Mouse (Mus musculus) intestine, postnatal 0 days (tissue): ENCODE results near the gene Tecr. TPM values are rescaled to one million over a fixed set of nuclear protein-coding genes. Genes with fewer than 3 reads are reported as not detected.
A peak's percentile ranks its signal among the peaks of the same experiment; 100 is the strongest.

Experiments used
- ATAC-seq: fragments of 200-750 bp; cut with Nextera tagmentation; 2 replicates; pipeline ENCODE4 v1.8.0; 2017; ENCODE audit warnings: mild to moderate bottlenecking, moderate TSS enrichment, moderate library complexity
- H3K27ac ChIP-seq: fragments of 300-500 bp; sonication (generic); 2 replicates; pipeline ENCODE4 v1.5.1; 2014; ENCODE audit warnings: mild to moderate bottlenecking, low read depth, low read length, moderate library complexity
- H3K27me3 ChIP-seq: fragments of 300-500 bp; sonication (generic); replicated peaks from 2 replicates; pipeline ENCODE4 v1.6.1; 2014; ENCODE audit warnings: low read length, mixed read lengths; ENCODE audit not compliant: control insufficient read depth, insufficient read depth
- H3K36me3 ChIP-seq: fragments of 300-500 bp; sonication (generic); 2 replicates; pipeline ENCODE4 v1.6.1; 2014; ENCODE audit warnings: mild to moderate bottlenecking, moderate library complexity; ENCODE audit not compliant: control insufficient read depth, insufficient read depth
- H3K4me1 ChIP-seq: fragments of 300-500 bp; sonication (generic); replicated peaks from 2 replicates; pipeline ENCODE4 v1.6.1; 2014; ENCODE audit warnings: antibody characterized with exemption, low read length, mixed read lengths; ENCODE audit not compliant: control insufficient read depth, insufficient read depth
- H3K4me2 ChIP-seq: fragments of 300-500 bp; sonication (generic); replicated peaks from 2 replicates; pipeline ENCODE4 v1.6.1; 2014; ENCODE audit warnings: low read depth, mild to moderate bottlenecking, moderate library complexity
- H3K4me3 ChIP-seq: fragments of 300-500 bp; sonication (generic); 2 replicates; pipeline ENCODE4 v1.5.1; 2014; ENCODE audit warnings: low read depth, low read length
- H3K9ac ChIP-seq: fragments of 300-500 bp; sonication (generic); 2 replicates; pipeline ENCODE4 v1.6.1; 2014; ENCODE audit warnings: mild to moderate bottlenecking, low read depth, low read length
- H3K9me3 ChIP-seq: fragments of 300-500 bp; sonication (generic); 2 replicates; pipeline ENCODE4 v1.6.1; 2016; ENCODE audit warnings: mixed run types; ENCODE audit not compliant: control insufficient read depth
- CTCF ChIP-seq: sonication (generic); IDR thresholded peaks from 2 replicates; pipeline ENCODE4 v1.5.1; 2016; ENCODE audit warnings: low read depth, mild to moderate bottlenecking, control low read depth, antibody characterized with exemption, moderate library complexity
- WGBS: fragments of 180-500 bp; shearing (Covaris S2); extraction: QIAGEN DNeasy Blood & Tissue Kit; methylation state at CpG from one replicate; pipeline ENCODE4 v1.1.7; 2014; 5-methylcytosine and 5-hydroxymethylcytosine counted together
- polyA plus RNA-seq: library from polyadenylated mRNA; unstranded; fragments of >200 nt; fragmentation: Nextera tagmentation; extraction: Ambion mirVana; gene quantifications from 2 replicates; pipeline ENCODE4 v1.2.1, GENCODE M21; 2015

Tecr gene
- polyA plus RNA-seq, 1 experiment from 2014 or later, result 320 TPM

GRCm38 (mm10) chr8:83590488-83591023 is 17.2 kb downstream of the Tecr start:
- 76% methylated on average over 7 of the region's 7 CpGs for WGBS
- peak; percentile 54 for TF ChIP-seq CTCF

GRCm38 (mm10) chr8:83588886-83589285 is 18.9 kb downstream of the Tecr start:
- TF ChIP-seq CTCF, result no peak
- WGBS, result 49% methylated on average over 5 of the region's 5 CpGs
- no peak for ATAC-seq
- Histone ChIP-seq H3K36me3 (peaks cover 7% of the 10 kb centered on the region; the same call in 1 of the 2 replicates), H3K4me3 (no peak overlapping the region), H3K27me3 (no peaks in the 10 kb centered on the region), H3K9ac (no peak overlapping the region), H3K4me2 (no peak overlapping the region), H3K4me1 (0 out of 2 replicates have a peak, but pooled peaks cover 5% of the 10 kb centered on the region), H3K27ac (no peak overlapping the region), H3K9me3 (no peaks in the 10 kb centered on the region)

More at GRCm38 (mm10) chr8:83590488-83591023, 17.2 kb downstream of the Tecr start:
- Histone ChIP-seq H3K27ac (no peak overlapping the region), H3K9ac (no peak overlapping the region), H3K9me3 (no peaks in the 10 kb centered on the region), H3K4me1 (0 out of 2 replicates have a peak, but pooled peaks cover 5% of the 10 kb centered on the region), H3K27me3 (no peaks in the 10 kb centered on the region), H3K36me3 (peaks cover 7% of the 10 kb centered on the region; the same call in 1 of the 2 replicates), H3K4me3 (no peak overlapping the region), H3K4me2 (no peak overlapping the region)
- ATAC-seq, result no peak

- Histone ChIP-seq H3K27me3 (no peaks in the 10 kb centered on the region), H3K4me1 (no peaks in the 10 kb centered on the region), H3K4me3 (no peak overlapping the region), H3K9me3 (no peaks in the 10 kb centered on the region), H3K4me2 (no peak overlapping the region), H3K9ac (no peak overlapping the region), H3K36me3 (peaks cover 7% of the 10 kb centered on the region; the same call in 1 of the 2 replicates), H3K27ac (no peak overlapping the region)
- ATAC-seq, result no peak
- WGBS, result 68% methylated on average over 6 of the region's 6 CpGs
- no peak for TF ChIP-seq CTCF
These were observed 20.1 kb downstream of the Tecr start for GRCm38 (mm10) chr8:83587644-83588043.

- no peak for TF ChIP-seq CTCF
- Histone ChIP-seq H3K9me3 (no peaks in the 10 kb centered on the region), H3K4me1 (0 out of 2 replicates have a peak, but pooled peaks cover 7% of the 10 kb centered on the region), H3K36me3 (peaks cover 7% of the 10 kb centered on the region; the same call in 1 of the 2 replicates), H3K27me3 (no peaks in the 10 kb centered on the region), H3K4me2 (no peak overlapping the region), H3K9ac (no peak overlapping the region), H3K4me3 (no peak overlapping the region), H3K27ac (peak overlapping the region; percentile 60)
- 32% methylated on average over 3 of the region's 3 CpGs for WGBS
- peak; percentile 57 for ATAC-seq
These were observed 22.4 kb downstream of the Tecr start for GRCm38 (mm10) chr8:83585333-83585732.

GRCm38 (mm10) chr8:83584771-83585170 is 23.0 kb downstream of the Tecr start:
- Histone ChIP-seq H3K36me3 (peaks cover 7% of the 10 kb centered on the region; the same call in 1 of the 2 replicates), H3K4me3 (no peak overlapping the region), H3K4me2 (no peak overlapping the region), H3K4me1 (0 out of 2 replicates have a peak, but pooled peaks cover 7% of the 10 kb centered on the region), H3K9ac (no peak overlapping the region), H3K9me3 (no peaks in the 10 kb centered on the region), H3K27ac (peak overlapping the region; percentile 60; the same call in 1 of the 2 replicates), H3K27me3 (no peaks in the 10 kb centered on the region)
- no peak for TF ChIP-seq CTCF
- ATAC-seq, result peak; percentile 26
- WGBS, result 56% methylated on average over 1 of the region's 1 CpGs

GRCm38 (mm10) chr8:83583236-83583635 is 24.5 kb downstream of the Tecr start:
- Histone ChIP-seq H3K27ac (no peak overlapping the region), H3K9ac (no peak overlapping the region), H3K4me2 (no peak overlapping the region), H3K4me1 (0 out of 2 replicates have a peak, but pooled peaks cover 7% of the 10 kb centered on the region), H3K9me3 (no peaks in the 10 kb centered on the region), H3K27me3 (no peaks in the 10 kb centered on the region), H3K36me3 (peaks cover 4% of the 10 kb centered on the region; the same call in 1 of the 2 replicates), H3K4me3 (no peak overlapping the region)
- ATAC-seq, result no peak
- TF ChIP-seq CTCF, result no peak
- WGBS, result 83% methylated on average over 15 of the region's 15 CpGs
